Mouse (Mus musculus) liver, embryonic 14 days (tissue): ENCODE data around the gene Ppwd1. TPM values are rescaled to one million over a fixed set of nuclear protein-coding genes. Genes with fewer than 3 reads are reported as not detected.

Source experiments
- polyA plus RNA-seq: library from polyadenylated mRNA; depleted of rRNA; stranded (reverse); fragments of >200 nt; gene quantifications from 2 replicates; pipeline ENCODE4 v1.2.3, GENCODE M21; 2012; rRNA removed

The Ppwd1 gene
- polyA plus RNA-seq: 8.0 and 9.3 TPM in 2 replicates

DNA sequence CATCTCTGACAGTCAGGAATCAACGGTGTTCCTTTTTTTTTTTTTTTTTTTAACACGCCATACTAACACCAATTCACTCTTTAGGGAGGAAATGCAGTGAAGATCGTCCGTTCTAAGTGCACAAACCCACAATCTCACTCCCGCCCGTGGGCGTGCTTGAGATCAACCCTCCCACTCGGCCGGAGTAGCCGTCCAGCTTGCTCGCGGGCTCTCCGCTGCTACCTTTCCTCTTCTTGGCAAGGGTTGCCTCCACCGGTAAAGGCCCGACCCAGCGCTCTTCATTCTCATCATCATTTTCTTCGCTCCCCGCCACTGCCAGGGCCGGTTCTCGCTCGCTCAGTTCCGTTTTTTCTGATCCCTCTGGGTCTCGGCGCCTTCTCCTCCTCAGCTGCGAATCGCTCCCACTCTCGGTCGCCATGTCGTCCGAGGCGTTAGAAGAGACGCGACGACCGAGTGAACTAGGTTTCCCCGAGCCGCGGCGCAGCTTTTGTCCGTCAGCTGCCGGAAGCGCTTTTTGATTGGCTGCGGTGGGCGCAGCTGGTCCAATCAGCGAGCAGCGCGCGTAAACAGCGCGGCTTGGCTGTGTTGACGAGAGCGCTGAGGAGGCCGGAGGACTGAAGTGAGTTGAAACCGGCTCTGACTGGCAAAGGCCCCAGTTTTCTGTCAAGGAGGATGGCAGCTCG is at the start of gene Ppwd1, which contains the start of gene Cenpk:
Gene Ppwd1, minus strand, starts transcription at position 460 of the 683 bp plus-strand sequence.
Gene Cenpk, plus strand, starts transcription at position 228 of the 683 bp plus-strand sequence.

DNA sequence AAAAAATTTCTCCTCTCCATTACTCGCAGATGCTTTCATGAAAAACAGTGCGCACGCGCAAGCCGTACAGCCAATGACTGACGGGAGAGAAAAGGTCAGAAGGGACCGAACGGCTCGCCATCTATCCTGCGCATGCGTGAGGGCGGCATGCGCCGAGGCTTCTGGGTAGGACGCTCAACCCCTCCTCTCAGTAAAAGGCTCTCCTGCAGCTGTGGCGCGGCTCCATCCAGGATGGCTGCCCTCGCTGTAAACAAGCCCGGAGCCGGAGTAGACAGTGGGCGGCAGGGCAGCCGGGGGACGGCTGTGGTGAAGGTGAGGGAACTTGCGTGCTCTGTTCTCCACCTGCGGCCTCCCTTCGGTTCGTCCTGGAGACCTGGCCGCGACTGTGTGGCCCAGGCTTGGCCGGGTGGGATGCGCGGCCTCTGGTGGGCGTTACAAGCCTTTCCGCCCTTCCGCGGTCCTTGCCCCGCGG is 50.0 kb downstream of the Ppwd1 start, which contains the start of gene Trim23:
Gene Trim23, plus strand, starts transcription at position 148 of the 472 bp plus-strand sequence.

DNA sequence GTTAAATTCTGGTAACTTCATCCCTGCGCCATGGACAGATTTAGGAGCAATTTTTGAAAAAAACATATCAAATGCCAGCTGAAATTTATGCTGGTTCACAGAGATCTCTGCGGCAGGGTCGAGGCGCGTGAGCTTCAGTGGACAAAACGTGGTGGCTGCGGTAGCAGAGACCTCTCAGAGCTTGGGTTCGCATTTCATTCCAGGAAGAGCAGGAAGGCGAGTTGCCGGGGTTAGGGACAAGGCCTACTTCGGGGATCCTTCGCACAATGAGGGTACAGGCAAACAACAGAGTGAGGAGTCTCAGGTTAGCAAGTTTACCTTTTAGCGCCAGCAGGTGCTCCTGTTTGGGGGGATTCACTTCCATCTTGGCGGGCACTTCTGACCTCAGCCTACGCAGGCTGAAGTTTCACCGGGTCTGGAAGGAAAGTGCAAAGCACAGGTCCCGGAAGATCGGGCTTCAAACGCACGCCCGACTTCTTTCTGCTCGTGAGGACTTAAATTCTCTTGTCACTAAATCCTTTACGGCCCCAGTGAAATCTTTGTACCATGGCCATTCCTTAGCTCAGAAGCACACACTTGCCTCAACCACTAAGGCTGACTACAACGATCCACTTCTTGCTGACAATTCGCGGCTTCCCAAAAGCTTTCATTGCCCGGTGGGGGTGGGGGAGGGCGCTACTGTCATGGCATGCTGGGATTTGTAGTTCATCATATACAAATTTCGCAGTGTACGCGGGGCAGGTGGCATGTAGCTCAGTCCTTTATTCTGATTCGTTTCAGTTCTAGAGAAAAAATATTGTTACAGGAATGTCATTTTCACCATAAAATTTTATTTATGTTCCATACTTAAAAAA is 50.6 kb downstream of the Ppwd1 start, which contains the start of gene Trappc13:
Gene Trappc13, minus strand, starts transcription at position 674 of the 854 bp plus-strand sequence.

Other genes starting within 250 kb of the Ppwd1 start
- 5.5 and 7.2 TPM in 2 replicates for gene Nln, start 119.2 kb downstream of the Ppwd1 start, polyA plus RNA-seq
- 0.30 and 0.37 TPM in 2 replicates for gene Sgtb, start 119.1 kb downstream of the Ppwd1 start, polyA plus RNA-seq
- 8.6 and 10.6 TPM in 2 replicates for gene Trappc13, start 50.4 kb downstream of the Ppwd1 start, polyA plus RNA-seq
- gene Trim23, start 50.0 kb downstream of the Ppwd1 start, polyA plus RNA-seq: 5.7 and 6.5 TPM in 2 replicates
- gene Cenpk, start 232 bp downstream of the Ppwd1 start, polyA plus RNA-seq: 47.8 and 53.5 TPM in 2 replicates
- 0.44 and 0.49 TPM in 2 replicates for gene Adamts6, start 59.0 kb upstream of the Ppwd1 start, polyA plus RNA-seq